In the genomic region with DNA sequence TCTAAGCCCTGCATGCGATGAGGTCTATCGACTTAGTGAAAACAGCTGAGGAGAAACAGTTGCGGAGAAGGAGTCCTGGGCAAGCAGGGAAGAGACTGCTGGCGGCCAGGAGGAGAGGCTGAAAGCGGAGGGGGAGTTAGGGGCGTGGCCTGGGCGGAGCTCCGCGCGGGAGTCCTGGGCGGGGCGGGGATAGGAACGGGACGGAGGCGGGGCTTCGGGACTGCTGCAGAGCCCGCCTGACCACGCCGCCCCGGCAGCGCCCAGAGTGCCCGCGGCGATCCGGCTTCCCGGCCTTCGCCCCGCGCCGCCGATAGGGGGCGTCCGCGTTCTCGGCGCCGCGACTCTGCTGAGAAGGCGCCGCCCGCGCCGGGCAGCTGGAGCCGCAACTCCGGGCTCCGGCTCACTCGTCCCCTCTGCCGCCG, we compare ENCODE assay signal across 8 mouse cellular contexts. TPM values are rescaled to one million over a fixed set of nuclear protein-coding genes. Genes with fewer than 3 reads are reported as not detected.
A peak's percentile ranks its signal among the peaks of the same experiment; 100 is the strongest.
DNase-seq lines count a peak whose midpoint lies in the region; ATAC-seq and TF ChIP-seq lines count a peak whose summit lies in the region.

A gene (plus strand): TSS at position 338 of the 422 bp plus-strand sequence.

- peaks cover 0 to 2% of the 10 kb centered on the region in 2 experiments; a peak in 3 of 4 replicates for H3K27me3 ChIP-seq in MEL (ENCODE audit: control insufficient read depth in 1 of 2, insufficient read depth in 2 of 2, low read length in 2 of 2)
- no peaks in the 10 kb centered on the region for H3K27me3 ChIP-seq in cerebellum, adult 2 months (ENCODE audit: control insufficient read depth, insufficient read depth, low read length)
- no peaks in the 10 kb centered on the region for H3K27me3 ChIP-seq in forebrain, postnatal 0 days (ENCODE audit: insufficient read depth, low read length)
- no peaks in the 10 kb centered on the region for H3K27me3 ChIP-seq in lung, embryonic 15.5 days

- no peak for TF ChIP-seq EP300 in MEL (IDR thresholded peaks at IDR 0.05; ENCODE audit: low read depth in 1 of 2, low read length in 2 of 2)

- ATAC-seq in forebrain, postnatal 0 days: peak; percentile 95
- peak; percentile 99 for ATAC-seq in lung, embryonic 15.5 days (ENCODE audit: borderline replicate concordance, extremely low read depth, low FRiP score, low TSS enrichment)

- TF ChIP-seq POLR2A in MEL (IDR thresholded peaks at IDR 0.05; ENCODE audit: control insufficient read depth in 1 of 2, insufficient read depth in 1 of 2, low read depth in 1 of 2, low read length in 2 of 2, poor library complexity in 1 of 2): peak in 1 of 2 experiments; percentile 31; a peak in 2 of 4 replicates
- no peak for TF ChIP-seq POLR2A in cerebellum, adult 2 months (IDR thresholded peaks at IDR 0.05; ENCODE audit: borderline replicate concordance, insufficient read depth, low read length)

- 0 out of 4 replicates have a peak, but pooled peaks cover 0 to 3% of the 10 kb centered on the region in 2 experiments for H3K4me1 ChIP-seq in MEL (ENCODE audit: control insufficient read depth in 1 of 2, insufficient read depth in 2 of 2, low read length in 2 of 2)
- H3K4me1 ChIP-seq in cerebellum, adult 2 months (ENCODE audit: control insufficient read depth, insufficient read depth, low read length): peaks cover 14% of the 10 kb centered on the region
- H3K4me1 ChIP-seq in forebrain, postnatal 0 days (ENCODE audit: insufficient read depth): peaks cover 9% of the 10 kb centered on the region
- peaks cover 22% of the 10 kb centered on the region for H3K4me1 ChIP-seq in lung, embryonic 15.5 days

- H3K4me3 ChIP-seq in MEL (ENCODE audit: control insufficient read depth in 1 of 2, insufficient read depth in 1 of 2, low read depth in 2 of 2, low read length in 2 of 2): peak within 1 kb of the TSS; percentile 98 to 99
- peak within 1 kb of the TSS; percentile 89 for H3K4me3 ChIP-seq in cerebellum, adult 2 months (replicated peaks; ENCODE audit: insufficient read depth, low read depth, low read length)
- H3K4me3 ChIP-seq in forebrain, postnatal 0 days (ENCODE audit: low read depth, low read length): peak within 1 kb of the TSS; percentile 82
- H3K4me3 ChIP-seq in lung, embryonic 15.5 days: peak within 1 kb of the TSS; percentile 79

- H3K27ac ChIP-seq in MEL (ENCODE audit: control insufficient read depth, low read depth, low read length): peak within 1 kb of the TSS; percentile 66
- peak within 1 kb of the TSS; percentile 65; the same call in 1 of the 2 replicates for H3K27ac ChIP-seq in cerebellum, adult 2 months (ENCODE audit: insufficient read depth, low read length)
- H3K27ac ChIP-seq in forebrain, postnatal 0 days (ENCODE audit: low read depth, low read length): peak within 1 kb of the TSS; percentile 92
- peak within 1 kb of the TSS; percentile 95 for H3K27ac ChIP-seq in lung, embryonic 15.5 days

- no peaks in the 10 kb centered on the region for H3K9me3 ChIP-seq in MEL (replicated peaks; ENCODE audit: insufficient read depth, low read length)
- no peaks in the 10 kb centered on the region for H3K9me3 ChIP-seq in forebrain, postnatal 0 days (ENCODE audit: low read length)
- no peaks in the 10 kb centered on the region for H3K9me3 ChIP-seq in lung, embryonic 15.5 days

- peaks cover 10% of the 10 kb centered on the region for H3K79me2 ChIP-seq in MEL (ENCODE audit: control insufficient read depth, insufficient read depth, low read length, poor library complexity)

- H3K4me2 ChIP-seq in forebrain, postnatal 0 days (ENCODE audit: low read depth): peak within 1 kb of the TSS; percentile 79
- H3K4me2 ChIP-seq in lung, embryonic 15.5 days: peak within 1 kb of the TSS; percentile 94

- TF ChIP-seq RAD21 in MEL (IDR thresholded peaks at IDR 0.05; ENCODE audit: low read depth, low read length): 0 out of 2 replicates have a peak, but pooled peaks have one; percentile 2

- 1% methylated on average over 49 of the region's 49 CpGs for WGBS in cerebellum, adult 2 months
- 3% methylated on average over 24 of the region's 49 CpGs for WGBS in forebrain, postnatal 0 days
- WGBS in lung, embryonic 15.5 days: under 1% methylated on average over 26 of the region's 49 CpGs

- peak in 2 of 3 experiments; percentile 71 to 85; a peak in 5 of 6 replicates for TF ChIP-seq CTCF in MEL (IDR thresholded peaks at IDR 0.05 in 2 of 3, conservative IDR thresholded peaks at IDR 0.05 in 1 of 3; ENCODE audit: control insufficient read depth in 1 of 3, insufficient read depth in 1 of 3, low read depth in 2 of 3, low read length in 3 of 3, poor library complexity in 1 of 3, severe bottlenecking in 1 of 3)
- TF ChIP-seq CTCF in cerebellum, adult 2 months (IDR thresholded peaks at IDR 0.05; ENCODE audit: borderline replicate concordance, insufficient read depth, low read depth, low read length): 0 out of 2 replicates have a peak, but pooled peaks have one; percentile 17
- peak; percentile 70 for TF ChIP-seq CTCF in forebrain, postnatal 0 days (IDR thresholded peaks at IDR 0.05; ENCODE audit: low read depth)

- H3K9ac ChIP-seq in MEL (ENCODE audit: control insufficient read depth, low read depth, low read length, poor library complexity, severe bottlenecking): peak within 1 kb of the TSS; percentile 86
- peak within 1 kb of the TSS; percentile 81 for H3K9ac ChIP-seq in forebrain, postnatal 0 days
- peak within 1 kb of the TSS; percentile 85 for H3K9ac ChIP-seq in lung, embryonic 15.5 days

- DNase-seq in MEL (ENCODE audit: low read depth, low spot score): peak; percentile 94
- DNase-seq in cerebellum, adult 2 months: peak; percentile 98
- DNase-seq in forebrain, postnatal 0 days: peak; percentile 96
- peak; percentile 100 for DNase-seq in heart, postnatal 4 days
- peak; percentile 94 to 97 for DNase-seq in layer of hippocampus, adult 8-10 months (ENCODE audit: low spot score in 2 of 2)
- DNase-seq in ovary, adult 18-20 months (ENCODE audit: low spot score): peak; percentile 98
- peak; percentile 95 for DNase-seq in thymus, postnatal 0 days (ENCODE audit: low spot score)

- H3K36me3 ChIP-seq in MEL (ENCODE audit: control insufficient read depth in 1 of 2, insufficient read depth in 2 of 2, low read length in 2 of 2): peaks cover 0 to 3% of the 10 kb centered on the region in 2 experiments; a peak in 2 of 4 replicates
- no peaks in the 10 kb centered on the region for H3K36me3 ChIP-seq in forebrain, postnatal 0 days (ENCODE audit: insufficient read depth)
- H3K36me3 ChIP-seq in lung, embryonic 15.5 days: no peaks in the 10 kb centered on the region

TF ChIP-seq in MEL, 35 proteins besides CTCF, POLR2A, EP300 and RAD21:
- TF ChIP-seq MAZ (IDR thresholded peaks at IDR 0.05; ENCODE audit: low read depth, low read length) (peak; percentile 64; the same call in 1 of the 2 replicates), MAX (IDR thresholded peaks at IDR 0.05; ENCODE audit: low read length) (0 out of 2 replicates have a peak, but pooled peaks have one; percentile 23), TCF12 (IDR thresholded peaks at IDR 0.05; ENCODE audit: low read depth, low read length) (peak; percentile 43), SMC3 (IDR thresholded peaks at IDR 0.05; ENCODE audit: low read depth, low read length) (peak; percentile 27), NRF1 (IDR thresholded peaks at IDR 0.05; ENCODE audit: insufficient read depth, low read depth, low read length, poor library complexity, severe bottlenecking) (peak; percentile 28; the same call in 1 of the 2 replicates), MEF2A (IDR thresholded peaks at IDR 0.05; ENCODE audit: extremely low read depth, insufficient replicate concordance, low read depth, low read length, poor library complexity, severe bottlenecking) (no peak), POLR2AphosphoS5 (IDR thresholded peaks at IDR 0.05; ENCODE audit: borderline replicate concordance, low read depth, low read length) (no peak), ZC3H11A (IDR thresholded peaks at IDR 0.05; ENCODE audit: low read depth, low read length) (no peak), USF1 (IDR thresholded peaks at IDR 0.05; ENCODE audit: low read depth, low read length) (no peak), UBTF (IDR thresholded peaks at IDR 0.05; ENCODE audit: borderline replicate concordance, insufficient read depth, low read depth, low read length) (peak; percentile 88), TAL1 (IDR thresholded peaks at IDR 0.05; ENCODE audit: low read length) (no peak), MXI1 (IDR thresholded peaks at IDR 0.05; ENCODE audit: low read depth, low read length) (peak; percentile 45; the same call in 1 of the 2 replicates), GATA1 (IDR thresholded peaks at IDR 0.05; ENCODE audit: low read depth, low read length) (no peak)

RNA-seq across cellular contexts. Expression of the gene that starts here (rescaled TPM):
- total RNA-seq in MEL (2012; rRNA removed): 3.6 and 4.2 TPM in 2 replicates
- polyA plus RNA-seq in MEL (2012; ENCODE audit: insufficient read depth in 1 of 2, insufficient read length in 2 of 2, low read depth in 1 of 2, low replicate concordance in 2 of 2, missing spikeins in 1 of 2): 1 to 10 TPM in 1 of 2 experiments, not detected in 1; 5.5 TPM
- polyA plus RNA-seq in cerebellum, adult 2 months (2012; rRNA removed): 35.0 and 35.8 TPM in 2 replicates
- total RNA-seq in forebrain, postnatal 0 days (2014; rRNA removed): 19.3 and 27.0 TPM in 2 replicates
- polyA plus RNA-seq in forebrain, postnatal 0 days (2015; fragmentation: Nextera tagmentation; extraction: Ambion mirVana): 37.0 and 42.0 TPM in 2 replicates
- 10 to 100 TPM; 13.2 to 14.1 TPM for total RNA-seq in heart, postnatal 4 days (2021)
- total RNA-seq in layer of hippocampus, adult 8-10 months (2022): 10 to 100 TPM; 52.8 to 75.2 (median 63.4) TPM
- polyA plus RNA-seq in lung, embryonic 15.5 days (2015; fragmentation: Nextera tagmentation; extraction: Ambion mirVana): 15.7 and 16.6 TPM in 2 replicates
- 10.2 and 12.6 TPM in 2 replicates for polyA plus RNA-seq in thymus, postnatal 0 days (2015; fragmentation: Nextera tagmentation; extraction: Ambion mirVana)

Comparison
In these comparisons a context has a peak if more than half of its experiments do, and no peak if none do; other contexts are left out.
1. Peak in every context shown above with its lines: DNase-seq, ATAC-seq, H3K4me3 ChIP-seq and H3K27ac ChIP-seq.
2. CTCF ChIP-seq: peak in every context shown above with its lines; median percentile 78 in MEL; 70 in forebrain, postnatal 0 days; 17 in cerebellum, adult 2 months.